Mouse (Mus musculus): Measurements from ENCODE around the gene Clec2d.
A peak's percentile ranks its signal among the peaks of the same experiment; 100 is the strongest.
"Not testable (repeated sequence)": the region's sequence is repeated elsewhere in the genome, so short reads cannot be mapped to it uniquely, and the experiment has no call there.

Gene Clec2d

GRCm38 (mm10) chr6:129180403-129181169, at the start of gene Clec2d:
Clec2d (plus strand) TSS chr6:129180615.
- peak; percentile 44 for DNase-seq (ENCODE audit: low spot score)

DNA sequence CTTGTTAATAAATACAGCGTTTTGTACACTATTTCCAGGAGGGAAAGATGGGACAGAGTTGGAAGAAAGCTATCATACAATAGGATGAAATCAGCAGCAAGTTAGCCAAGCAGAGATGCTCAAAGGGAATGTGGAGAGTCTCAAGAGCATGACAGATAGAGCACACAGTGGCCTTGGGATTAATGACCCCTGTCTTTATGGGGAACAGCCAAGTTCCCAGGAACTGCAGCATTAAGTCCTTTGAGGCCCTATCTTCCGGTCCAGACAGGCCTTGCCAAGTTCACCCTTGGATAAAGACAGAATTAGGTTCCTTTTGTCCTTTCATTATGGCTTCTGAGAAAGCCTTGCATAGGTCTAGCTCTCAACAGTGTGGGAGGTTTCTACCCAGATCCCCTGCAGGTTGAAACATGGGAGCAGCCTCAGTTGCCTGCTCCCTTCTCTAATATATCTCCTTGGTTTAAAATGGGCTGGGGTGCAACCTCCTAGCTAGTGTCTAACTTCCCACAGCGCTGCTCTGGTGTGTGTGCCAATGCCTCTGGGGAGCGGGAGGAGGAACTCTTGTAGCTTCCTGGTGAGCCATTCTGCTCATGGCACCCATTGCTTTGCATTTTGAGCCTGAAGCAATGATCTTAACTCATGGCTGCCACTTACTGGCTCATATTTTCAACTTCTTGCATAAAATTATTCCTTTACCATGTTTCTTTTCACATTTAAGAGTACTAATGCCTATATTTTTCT, 47.6 kb upstream of the Clec2d start:
- no peak for DNase-seq (ENCODE audit: low spot score)

DNA sequence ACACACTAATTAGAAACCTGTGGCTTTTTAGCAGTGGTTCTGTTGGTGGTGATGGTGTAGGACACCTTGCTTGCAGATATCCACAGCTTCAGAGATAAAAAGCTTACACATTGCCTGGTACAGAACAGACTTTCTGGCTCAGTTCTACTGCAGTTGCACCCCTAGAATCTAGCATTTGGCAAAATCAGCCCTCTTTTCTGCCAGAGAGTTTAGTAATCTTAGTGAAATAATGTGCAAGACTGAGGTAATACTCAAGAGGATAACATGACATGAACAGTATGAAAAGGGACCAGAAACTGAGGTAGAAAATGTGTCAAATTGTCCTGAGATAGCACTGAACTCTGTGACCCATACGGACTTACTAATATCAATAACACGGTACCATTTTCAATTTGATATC, 33.6 kb upstream of the Clec2d start:
- no peak for DNase-seq (ENCODE audit: low spot score)

GRCm38 (mm10) chr6:129160103-129160502, 20.3 kb upstream of the Clec2d start:
- DNase-seq (ENCODE audit: low spot score) = no peak

- no peak for DNase-seq (ENCODE audit: low spot score)
Measured at GRCm38 (mm10) chr6:129161136-129161535, 19.3 kb upstream of the Clec2d start.

DNA sequence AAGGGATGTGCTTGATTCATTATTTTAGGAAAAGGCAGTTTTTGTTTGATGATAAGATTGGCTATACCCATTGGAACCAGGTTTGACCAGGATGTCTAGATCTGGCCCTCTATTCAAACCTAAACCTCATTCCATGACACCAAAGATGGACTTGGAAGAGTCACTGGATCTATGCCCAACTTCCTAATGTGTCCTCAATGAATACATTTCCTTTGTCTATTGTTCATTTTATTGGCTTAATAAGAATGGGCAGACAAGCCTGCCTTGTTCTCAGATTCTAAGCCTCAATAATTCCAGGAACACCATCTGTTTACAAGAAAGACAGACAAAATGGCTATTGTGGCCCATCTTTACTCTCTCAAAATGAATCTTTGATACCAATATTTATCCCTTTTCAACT, 18.5 kb upstream of the Clec2d start:
- no peak for DNase-seq (ENCODE audit: low spot score)

DNA sequence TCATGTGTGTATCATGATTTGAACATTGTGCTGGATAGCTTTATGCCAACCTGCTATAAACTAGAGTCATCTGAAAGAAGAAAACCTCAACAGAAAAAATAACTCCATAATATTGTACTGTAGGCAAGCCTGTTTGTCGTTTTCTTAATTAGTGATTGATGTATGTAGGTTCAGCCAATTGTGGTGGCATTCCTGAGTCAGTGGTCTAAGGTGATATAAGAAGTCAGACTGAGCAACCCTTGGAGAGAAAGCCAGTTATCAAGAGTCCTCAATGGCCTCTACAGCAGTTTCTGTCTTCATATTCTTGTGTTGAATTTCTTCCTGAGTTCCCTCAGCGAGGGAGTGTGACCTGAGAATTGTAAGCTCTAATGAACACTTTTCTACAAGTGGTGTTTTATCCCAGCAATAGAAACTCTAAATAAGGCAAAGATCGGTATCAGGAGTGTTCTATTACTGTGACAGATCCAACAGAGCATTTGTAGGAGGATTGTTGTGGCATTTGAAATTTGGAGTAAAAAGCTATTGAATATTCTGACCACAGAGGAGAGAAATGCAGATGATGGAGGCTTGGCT, 17.7 kb upstream of the Clec2d start:
- no peak for DNase-seq (ENCODE audit: low spot score)

DNA sequence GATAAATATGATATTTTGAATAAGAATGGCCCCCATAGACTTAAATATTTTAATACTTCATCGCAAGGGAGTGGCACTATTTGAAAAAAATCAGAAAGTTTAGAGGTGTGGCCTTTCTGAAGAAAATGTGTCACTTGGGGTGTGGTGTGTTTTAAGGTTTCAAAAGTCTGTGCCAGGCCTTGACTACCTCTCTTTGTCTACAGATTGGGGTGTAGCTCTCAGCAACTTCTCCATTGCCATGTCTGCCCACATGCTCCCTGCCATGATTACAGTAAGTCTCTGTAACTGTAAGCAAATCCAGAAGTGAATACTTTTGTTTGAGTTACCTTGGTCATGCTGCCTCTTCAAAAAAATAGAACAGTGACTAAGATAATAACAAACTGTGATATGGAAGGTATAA, 16.8 kb upstream of the Clec2d start:
- DNase-seq (ENCODE audit: low spot score) = no peak

DNA sequence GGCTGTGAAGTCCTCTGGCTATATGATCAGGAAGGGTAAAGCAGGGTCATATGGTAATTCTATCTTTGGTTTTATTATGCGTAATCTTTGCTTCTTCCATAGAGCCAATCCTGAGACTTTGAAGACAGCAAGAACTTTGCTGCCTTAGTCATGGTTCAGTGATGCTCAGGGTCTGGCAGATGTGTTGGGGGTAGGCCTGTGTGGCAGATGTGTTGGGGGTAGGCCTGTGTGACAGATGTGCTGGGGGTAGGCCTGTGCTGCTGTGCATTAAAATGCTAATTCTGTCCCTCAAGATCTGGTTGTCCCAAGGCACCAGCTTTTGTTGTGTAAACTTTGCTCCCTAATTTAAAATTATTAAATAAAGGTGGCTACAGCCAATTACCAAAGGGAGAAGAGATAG, 9.5 kb upstream of the Clec2d start:
- DNase-seq (ENCODE audit: low spot score) = no peak

DNA sequence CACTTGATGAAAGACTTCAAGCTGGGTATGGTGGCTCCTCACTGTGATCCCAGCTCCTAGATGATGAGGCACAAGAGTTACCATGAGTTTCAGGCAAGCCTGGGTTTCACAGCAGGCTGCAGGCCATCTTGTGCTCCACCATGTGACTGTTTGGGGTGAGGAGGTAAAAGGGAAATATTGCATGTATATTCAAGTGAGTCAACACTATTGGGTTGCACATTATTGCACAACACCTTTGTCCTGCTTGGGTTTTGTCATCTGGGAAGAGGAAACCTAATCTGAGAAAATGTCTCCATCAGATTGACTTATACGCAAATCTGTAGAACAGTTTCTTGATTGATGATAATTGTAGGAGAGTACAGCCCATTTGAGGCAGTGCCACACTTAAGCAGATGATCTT, 8.7 kb upstream of the Clec2d start:
- no peak for DNase-seq (ENCODE audit: low spot score)

DNA sequence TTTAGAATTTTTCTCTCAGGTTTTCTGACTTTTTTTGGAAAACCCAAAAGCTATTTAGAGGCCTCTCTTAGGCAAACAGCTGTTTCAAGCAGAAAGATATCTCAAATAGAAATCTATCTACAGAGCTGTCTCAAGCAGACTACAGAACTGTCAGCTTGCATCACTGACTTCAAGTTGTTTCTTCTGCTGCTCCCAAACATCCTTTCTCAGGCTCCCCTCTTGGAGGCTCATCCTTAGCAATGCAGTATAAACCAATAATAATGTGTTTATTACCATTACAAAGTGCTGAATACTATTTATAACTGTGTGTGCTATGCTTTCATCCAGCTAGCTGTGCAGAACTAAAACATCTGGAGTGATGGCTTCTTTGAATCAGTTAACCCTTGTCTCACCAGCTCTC, 5.6 kb upstream of the Clec2d start:
- DNase-seq (ENCODE audit: low spot score) = no peak

- no peak for DNase-seq (ENCODE audit: low spot score)
Measured at GRCm38 (mm10) chr6:129175612-129176011, 4.8 kb upstream of the Clec2d start.

GRCm38 (mm10) chr6:129176621-129177020, 3.8 kb upstream of the Clec2d start:
- DNase-seq (ENCODE audit: low spot score) = no peak

DNA sequence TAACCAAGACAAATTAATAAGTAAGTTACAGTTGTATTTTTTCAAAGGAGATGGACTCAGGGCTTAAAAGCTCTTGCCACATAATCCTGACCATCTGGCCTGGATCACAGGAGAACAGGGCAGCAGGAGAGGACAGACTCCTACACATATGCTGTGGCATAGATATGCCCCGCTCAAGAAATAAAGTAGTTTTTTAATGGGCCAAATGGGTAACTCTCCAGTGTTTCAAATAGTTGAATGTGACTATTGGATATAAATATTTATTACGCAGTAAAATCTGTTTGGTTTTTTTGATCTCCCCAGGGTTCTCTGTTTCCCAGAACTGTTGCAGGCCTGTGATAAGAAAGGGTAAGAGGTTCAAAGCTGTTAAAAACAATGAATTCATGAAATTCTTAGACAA, 1.1 kb upstream of the Clec2d start:
- DNase-seq (ENCODE audit: low spot score) = no peak

DNA sequence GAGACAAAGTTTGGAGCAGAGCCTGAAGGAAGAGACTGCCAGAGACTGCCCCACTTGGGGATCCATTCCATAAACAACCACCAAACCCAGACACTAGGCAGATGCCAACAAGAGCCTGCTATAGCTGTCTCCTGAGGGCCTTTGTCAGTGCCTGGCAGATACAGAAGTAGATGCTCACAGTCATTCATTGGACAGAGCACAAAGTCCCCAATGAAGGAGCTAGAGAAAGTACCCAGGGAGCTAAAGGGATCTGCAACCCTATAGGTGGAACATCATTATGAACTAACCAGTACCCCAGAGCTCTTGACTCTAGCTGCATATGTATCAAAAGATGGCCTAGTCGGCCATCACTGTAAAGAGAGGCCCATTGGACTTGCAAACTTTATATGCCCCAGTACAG, 584 bp upstream of the Clec2d start:
- DNase-seq (ENCODE audit: low spot score) = not testable (repeated sequence)

DNA sequence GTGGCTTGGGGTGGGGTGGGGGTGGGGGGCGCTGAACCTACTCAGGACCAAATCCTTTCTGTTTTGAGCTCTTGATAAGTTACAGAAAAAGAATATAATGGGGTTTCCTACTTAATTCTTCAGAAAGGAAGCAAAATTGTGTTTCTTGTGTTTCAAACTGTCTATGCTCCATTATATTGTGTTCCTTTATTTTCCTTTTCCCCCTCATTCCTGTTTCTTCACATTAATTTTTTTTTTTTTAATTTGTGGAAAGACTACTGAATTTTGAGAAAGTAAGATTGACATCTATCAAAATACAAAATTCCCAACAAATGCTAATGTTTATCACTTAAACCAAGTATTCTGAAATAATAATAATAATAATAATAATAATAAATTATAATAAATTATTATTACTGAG, 834 bp downstream of the Clec2d start:
- no peak for DNase-seq (ENCODE audit: low spot score)

DNA sequence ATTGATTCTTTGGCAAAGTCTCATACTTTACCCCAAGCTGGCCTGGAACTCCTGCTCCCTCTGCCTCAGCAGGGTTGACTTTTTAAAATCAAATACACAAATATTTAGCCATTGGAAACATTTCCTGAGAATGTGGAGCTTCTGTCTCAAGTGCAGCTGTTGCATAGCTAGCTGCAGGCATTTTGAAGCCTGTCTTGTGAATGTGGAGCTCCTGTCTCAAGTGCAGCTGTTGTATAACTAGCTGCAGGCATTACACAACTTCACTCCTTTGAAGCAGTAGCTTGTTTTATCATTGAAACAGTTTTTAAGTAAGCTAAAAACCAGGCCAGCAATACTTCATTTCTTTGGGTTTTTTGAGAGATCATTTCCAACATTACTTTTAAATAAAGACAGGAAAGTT, 1.3 kb downstream of the Clec2d start:
- DNase-seq (ENCODE audit: low spot score) = no peak

DNA sequence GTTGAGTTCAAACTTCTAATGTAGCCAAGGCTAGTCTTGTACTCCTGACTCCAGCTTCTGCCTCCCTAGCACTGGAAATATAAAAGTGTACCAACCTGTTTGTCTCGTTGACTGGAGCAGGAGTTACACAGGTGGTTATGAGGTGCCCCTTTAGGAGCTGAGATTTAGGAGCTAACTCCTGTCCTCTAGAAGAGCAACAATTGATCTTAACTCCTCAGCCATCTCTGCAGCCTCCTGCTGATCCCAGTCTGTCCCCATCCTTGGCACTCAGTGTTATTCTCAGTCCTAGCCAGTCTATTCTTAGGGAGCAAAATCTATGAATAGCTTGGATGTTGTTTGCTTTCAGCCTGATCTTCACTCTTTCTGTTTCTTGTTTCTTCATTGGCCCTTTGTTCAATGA, 2.1 kb downstream of the Clec2d start:
- DNase-seq (ENCODE audit: low spot score) = no peak

- DNase-seq (ENCODE audit: low spot score) = not testable (repeated sequence)
Measured at GRCm38 (mm10) chr6:129184001-129184400, 3.6 kb downstream of the Clec2d start.

- no peak for DNase-seq (ENCODE audit: low spot score)
Measured at GRCm38 (mm10) chr6:129184788-129185187, 4.4 kb downstream of the Clec2d start.

DNA sequence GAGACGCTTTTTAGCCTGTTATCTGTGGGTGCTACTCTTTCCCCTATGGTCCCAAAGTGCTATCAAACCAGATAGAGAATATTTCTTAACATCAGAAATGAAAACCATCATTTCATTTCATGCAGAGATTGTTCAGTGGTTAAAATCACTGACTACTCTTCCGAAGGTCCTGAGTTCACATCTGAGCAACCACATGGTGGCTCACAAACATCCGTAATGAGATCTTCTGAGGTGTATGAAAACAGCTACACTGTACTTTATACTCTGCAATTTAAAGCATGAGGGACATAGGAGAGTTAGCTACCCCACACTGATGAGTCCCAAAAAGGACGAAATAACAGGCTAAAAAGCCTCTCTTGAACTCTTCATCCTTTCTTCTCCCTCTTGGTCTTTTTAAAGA, 5.6 kb downstream of the Clec2d start:
- no peak for DNase-seq (ENCODE audit: low spot score)

- no peak for DNase-seq (ENCODE audit: low spot score)
Measured at GRCm38 (mm10) chr6:129186457-129187199, 6.2 kb downstream of the Clec2d start.

DNA sequence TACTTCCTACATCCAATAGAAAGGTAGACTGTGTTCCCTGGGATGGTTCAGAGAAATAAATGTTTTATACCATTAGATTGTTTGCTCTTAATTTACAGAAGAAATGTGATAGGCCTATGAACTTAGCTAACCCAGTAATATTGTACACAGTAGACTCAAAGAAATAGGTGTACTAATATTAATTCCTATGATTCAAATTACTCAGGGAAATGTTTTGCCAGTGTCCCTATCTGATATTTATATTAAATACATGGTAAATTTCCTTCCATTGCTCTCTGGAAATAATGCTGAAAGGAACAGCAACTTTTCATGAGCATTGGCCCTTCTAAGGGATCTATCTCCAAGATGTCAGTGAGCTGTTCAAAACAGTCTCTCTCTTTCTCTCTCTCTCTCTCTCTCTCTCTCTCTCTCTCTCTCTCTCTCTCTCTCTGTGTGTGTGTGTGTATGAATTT, 6.8 kb downstream of the Clec2d start:
- DNase-seq (ENCODE audit: low spot score) = no peak
